Mouse (Mus musculus): Measurements from ENCODE around the gene Dnal4.

Gene Dnal4

DNA sequence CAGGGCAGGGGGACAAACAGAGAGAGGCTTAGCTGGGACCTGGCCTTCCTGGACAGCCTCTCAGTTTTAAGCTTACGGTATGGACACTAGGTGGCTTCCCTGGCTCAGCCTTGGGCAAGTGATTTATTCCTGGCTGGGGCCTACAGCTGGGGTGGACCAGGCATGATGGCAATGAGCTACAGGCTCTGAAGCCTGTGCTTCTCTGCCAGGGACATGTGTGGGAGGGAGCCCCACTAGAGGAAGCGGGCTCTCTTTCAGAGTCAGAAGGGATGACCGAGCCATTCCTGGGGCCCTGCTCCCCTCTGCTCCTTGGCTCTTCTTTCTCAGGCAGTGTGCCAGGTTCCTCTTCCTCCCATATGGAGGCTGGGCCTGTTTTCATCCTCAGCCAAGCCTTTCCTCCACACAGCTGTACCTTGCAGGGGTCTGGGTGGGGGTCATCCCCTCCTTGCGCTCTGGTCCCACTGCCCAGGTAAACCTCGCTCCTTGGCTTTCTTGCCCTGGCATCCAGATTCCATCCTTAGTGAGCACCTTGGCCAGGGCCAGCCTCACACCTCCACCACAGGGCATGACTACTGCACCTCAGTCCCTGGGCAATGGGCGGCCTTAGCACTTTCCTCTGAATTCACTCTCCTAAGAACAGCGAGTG lies 13.9 kb downstream of the Dnal4 start:
- no peak for DNase-seq (ENCODE audit: low read depth, low spot score)

- DNase-seq (ENCODE audit: low read depth, low spot score), result no peak
Measured at GRCm38 (mm10) chr15:79763001-79763400, 14.6 kb downstream of the Dnal4 start.

- DNase-seq (ENCODE audit: low read depth, low spot score), result no peak
Measured at GRCm38 (mm10) chr15:79760956-79761355, 16.7 kb downstream of the Dnal4 start.

DNA sequence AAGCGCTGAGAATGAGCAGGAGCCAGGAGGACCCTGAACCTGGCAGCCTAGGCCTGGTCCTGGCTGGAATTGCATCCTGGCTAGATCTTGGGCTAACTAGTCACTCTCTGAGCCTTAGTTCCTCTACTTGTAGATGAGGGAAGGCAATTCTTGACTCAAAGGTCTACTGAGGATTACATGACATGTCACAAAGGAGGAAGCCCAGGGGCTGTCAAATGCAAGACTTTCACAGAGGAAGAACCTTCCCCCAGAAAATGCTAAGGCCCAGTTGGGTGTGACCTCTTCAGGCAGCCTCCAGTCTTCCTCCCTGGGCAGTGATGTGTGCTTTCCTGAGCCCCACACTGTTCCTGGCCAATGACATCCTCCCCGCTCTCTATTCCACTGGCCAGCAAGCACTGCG lies 20.5 kb downstream of the Dnal4 start:
- DNase-seq (ENCODE audit: low read depth, low spot score), result no peak

- no peak for DNase-seq (ENCODE audit: low read depth, low spot score)
Measured at GRCm38 (mm10) chr15:79755977-79756625, 21.5 kb downstream of the Dnal4 start.

- DNase-seq (ENCODE audit: low read depth, low spot score), result no peak
Measured at GRCm38 (mm10) chr15:79755176-79755575, 22.5 kb downstream of the Dnal4 start.

DNA sequence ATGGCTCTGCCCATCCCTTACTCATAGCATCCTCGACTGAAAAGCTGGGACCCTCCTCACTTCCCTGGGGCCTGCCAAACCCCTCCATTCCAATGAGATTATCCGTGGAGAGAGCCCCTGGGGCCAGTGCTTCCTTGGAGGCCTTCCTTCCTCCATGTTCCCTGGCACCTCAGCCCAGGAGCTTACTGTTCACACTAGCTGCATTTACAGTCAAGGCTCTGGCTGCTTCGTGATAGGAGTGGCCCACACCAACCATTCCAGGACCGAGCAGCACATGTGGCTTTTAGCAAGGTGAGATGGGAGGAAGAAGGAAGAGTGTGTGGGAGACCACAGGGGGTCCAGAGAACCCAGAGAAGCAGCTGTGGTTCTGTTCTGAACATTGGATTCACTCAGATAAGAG lies 23.8 kb downstream of the Dnal4 start:
- DNase-seq (ENCODE audit: low read depth, low spot score), result no peak

DNA sequence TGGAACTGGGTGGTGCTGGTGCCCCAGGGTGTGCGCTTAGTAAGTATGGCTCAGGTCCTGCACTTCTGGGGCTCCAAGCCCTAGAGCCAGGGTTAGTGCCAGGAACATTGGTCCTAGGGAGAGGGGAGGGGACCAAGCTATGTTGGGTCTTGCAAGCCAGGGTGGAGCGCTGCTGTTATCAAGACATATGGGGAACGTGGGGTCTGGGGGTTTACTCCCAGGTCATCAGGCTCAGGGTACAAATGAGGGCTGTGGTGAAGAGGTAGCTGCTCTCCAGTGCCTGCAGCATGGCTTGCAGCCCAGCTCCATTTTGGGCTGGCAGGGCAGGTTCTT lies 24.3 kb downstream of the Dnal4 start:
- DNase-seq (ENCODE audit: low read depth, low spot score), result no peak

GRCm38 (mm10) chr15:79752742-79753419 lies 24.8 kb downstream of the Dnal4 start:
- DNase-seq (ENCODE audit: low read depth, low spot score), result no peak

DNA sequence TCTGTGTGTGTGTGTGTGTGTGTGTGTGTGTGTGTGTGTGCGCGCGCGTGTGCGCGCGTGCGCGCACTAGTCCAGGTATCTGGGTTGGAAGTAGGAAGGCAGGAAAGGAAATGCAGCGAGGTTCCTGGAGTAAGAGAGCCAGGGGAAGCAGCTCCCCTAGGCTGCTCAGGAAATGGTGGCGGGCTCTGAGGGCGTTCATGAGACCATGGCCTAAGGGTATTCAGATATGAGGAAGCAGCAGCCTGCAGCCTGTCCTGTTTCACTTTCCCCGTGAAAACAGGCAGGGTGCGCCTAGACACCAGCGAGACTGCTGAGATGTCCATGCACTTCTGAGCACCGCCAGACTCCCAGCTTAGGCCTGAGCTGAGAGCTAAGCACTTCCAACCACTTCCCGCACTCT lies 25.9 kb downstream of the Dnal4 start:
- DNase-seq (ENCODE audit: low read depth, low spot score), result no peak

DNA sequence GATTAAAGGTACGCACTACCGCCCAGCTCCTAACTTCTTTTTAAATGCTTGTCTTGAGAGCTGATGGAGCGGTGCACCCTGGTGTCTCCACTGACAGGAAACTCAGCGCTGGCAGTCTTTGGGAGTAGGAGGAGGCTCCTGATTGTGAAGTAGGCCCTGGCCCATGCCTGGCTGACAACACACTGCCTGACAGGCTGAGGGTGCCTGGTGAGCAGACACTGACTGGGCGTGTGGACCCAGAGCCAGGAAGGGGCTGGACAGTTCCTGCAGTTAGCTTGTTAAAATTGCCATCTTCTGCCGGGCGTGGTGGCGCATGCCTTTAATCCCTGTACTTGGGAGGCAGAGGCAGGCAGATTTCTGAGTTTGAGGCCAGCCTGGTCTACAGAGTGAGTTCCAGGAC lies 27.4 kb downstream of the Dnal4 start:
- no peak for DNase-seq (ENCODE audit: low read depth, low spot score)

GRCm38 (mm10) chr15:79749162-79749561 lies 28.5 kb downstream of the Dnal4 start:
- DNase-seq (ENCODE audit: low read depth, low spot score), result no peak

DNA sequence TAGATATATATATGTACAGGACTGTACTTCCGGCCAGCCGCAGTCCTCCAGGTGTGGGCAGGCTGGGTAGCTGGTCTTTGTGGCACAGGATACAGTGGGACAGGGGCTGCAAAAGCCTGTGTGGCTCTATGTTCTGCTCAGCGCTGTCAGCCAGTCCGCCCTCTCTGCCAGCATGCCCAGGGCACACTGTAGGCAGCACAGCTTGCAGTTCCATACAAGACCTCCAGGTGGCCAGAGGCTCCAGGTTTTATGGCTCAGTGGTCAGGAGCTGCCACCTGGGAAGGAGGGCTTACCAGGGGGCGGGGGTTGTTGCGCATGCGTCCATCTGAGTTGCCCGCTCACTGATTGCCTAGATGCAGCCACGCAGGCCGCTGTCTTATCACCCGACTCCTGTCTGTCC lies 29.7 kb downstream of the Dnal4 start:
- no peak for DNase-seq (ENCODE audit: low read depth, low spot score)

GRCm38 (mm10) chr15:79745883-79746282 lies 31.8 kb downstream of the Dnal4 start:
- DNase-seq (ENCODE audit: low read depth, low spot score), result no peak

- no peak for DNase-seq (ENCODE audit: low read depth, low spot score)
Measured at GRCm38 (mm10) chr15:79745312-79745711, 32.3 kb downstream of the Dnal4 start.

DNA sequence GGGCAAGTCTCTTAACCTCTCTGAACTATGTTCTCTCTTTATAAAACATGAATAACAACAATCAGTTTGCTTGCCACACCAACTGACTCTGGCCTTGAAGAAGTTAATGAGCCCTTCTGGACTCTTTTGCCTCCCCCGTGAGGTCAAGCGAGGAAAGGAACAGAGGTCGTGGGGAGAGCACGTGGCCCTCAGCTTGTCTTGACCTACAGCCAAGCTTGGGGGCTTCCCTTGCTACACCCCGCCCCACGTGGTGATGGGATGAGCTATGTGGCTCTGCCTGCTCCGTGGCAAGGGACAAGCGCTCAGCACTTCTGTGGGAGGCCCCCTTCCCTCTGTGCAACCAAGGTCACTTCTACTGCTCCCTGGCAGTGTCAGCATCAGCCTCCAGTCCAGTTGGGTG lies 32.9 kb downstream of the Dnal4 start:
- no peak for DNase-seq (ENCODE audit: low read depth, low spot score)

GRCm38 (mm10) chr15:79744001-79744400 lies 33.6 kb downstream of the Dnal4 start:
- no peak for DNase-seq (ENCODE audit: low read depth, low spot score)

DNA sequence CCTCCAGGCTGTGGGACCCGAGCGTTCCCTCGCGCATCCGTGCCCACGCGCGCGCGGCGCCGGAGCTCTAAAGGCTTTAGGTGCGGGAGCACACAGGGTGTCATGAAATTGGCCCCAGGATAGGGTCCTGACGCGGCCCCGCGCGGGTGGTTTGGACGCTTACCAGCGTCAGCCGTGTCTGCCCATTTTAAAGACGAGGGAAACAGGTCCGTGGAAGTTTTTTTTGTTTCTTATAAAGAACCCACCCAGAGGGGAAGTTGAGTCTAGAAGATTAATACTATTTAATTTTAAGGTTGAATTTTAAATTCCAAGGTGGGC lies 35.0 kb downstream of the Dnal4 start:
- no peak for DNase-seq (ENCODE audit: low read depth, low spot score)

- peak; percentile 76 for DNase-seq (ENCODE audit: low read depth, low spot score)
Measured at GRCm38 (mm10) chr15:79741921-79742705, 35.5 kb downstream of the Dnal4 start, which contains the start of gene Sun2. Gene Sun2, minus strand, starts transcription at chr15:79742536.

GRCm38 (mm10) chr15:79741173-79741858 lies 36.3 kb downstream of the Dnal4 start:
- no peak for DNase-seq (ENCODE audit: low read depth, low spot score)

DNA sequence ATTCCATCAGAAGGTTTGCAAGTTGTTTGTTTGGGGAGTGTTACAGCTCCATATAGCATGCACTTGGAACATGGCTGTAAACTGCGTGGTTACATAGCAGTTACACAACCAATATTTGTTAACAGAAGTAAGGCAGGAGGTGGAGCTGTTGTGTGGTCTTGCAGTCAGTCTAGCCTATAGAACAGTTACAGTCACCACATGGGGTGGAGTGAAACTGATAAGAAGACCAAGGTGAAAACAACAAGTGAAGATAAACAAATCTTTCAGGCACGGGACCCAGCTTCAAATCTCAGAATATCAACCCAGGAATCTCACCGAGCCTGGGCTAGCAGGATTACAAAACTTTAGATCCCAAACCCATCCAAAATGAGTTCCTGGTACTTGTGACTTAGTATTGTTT lies 36.9 kb downstream of the Dnal4 start:
- no peak for DNase-seq (ENCODE audit: low read depth, low spot score)

DNA sequence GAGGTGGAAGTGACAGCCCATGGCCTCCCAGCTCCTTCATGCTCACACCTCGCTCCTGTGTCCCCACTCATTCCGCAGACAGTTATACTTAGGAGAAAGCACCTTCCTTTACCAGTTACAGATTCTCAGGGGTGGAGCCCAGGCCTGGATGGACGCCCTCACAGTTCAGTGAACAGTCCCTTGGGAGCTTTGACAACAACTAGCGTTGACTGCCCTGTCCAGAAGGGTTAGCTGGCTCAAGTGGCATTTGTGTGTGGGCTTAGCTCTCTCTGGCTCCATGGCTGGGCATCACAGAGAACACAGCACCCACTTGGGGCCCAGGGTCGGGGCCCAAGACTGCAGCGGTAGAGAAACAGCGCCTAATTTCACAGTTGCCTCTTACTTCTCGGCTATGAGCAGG lies 43.3 kb downstream of the Dnal4 start:
- DNase-seq (ENCODE audit: low read depth, low spot score), result no peak
